In the genomic region with DNA sequence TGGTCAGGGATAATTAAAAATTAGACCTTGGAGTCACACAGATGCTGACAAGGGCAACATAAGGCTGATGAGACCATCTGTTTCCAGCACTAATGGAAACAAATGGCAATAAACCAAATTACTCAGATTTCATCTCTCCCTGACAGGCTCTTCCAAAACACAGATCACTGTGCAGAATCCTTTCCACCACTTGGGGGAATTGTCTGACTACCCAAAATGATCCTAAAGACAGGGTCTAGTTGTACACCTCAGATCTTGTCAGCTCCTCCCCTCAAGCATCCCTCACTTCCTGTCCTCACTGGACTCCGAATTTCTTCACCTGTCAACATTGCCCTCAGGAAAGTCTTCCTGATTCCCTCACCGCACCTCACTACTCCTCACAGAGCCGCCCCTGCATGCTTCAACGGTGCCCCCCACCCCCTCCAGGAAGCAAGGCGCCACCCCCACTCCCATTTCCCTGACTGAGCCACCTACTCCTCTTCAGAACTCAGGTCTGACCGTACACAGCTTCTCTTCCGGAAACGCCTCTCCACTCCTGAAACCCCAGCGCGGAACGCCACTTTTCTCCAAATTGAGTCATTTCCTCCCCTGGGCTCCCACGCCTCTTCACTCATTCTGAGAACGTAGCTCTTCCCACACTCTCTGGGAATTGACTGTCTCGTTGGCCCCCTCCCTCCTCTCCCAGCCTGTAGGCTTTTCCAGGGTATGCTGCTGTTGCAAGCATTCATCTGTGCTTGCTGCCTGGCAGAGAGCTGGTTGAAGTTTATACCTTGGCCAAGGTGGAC, we compare ENCODE assay signal across 8 mouse cellular contexts.
DNase-seq lines count a peak whose midpoint lies in the region.

No protein-coding gene starts in this region.

- peak; percentile 7 for DNase-seq in heart, postnatal 4 days
- no peak for DNase-seq in heart, adult 9 months (ENCODE audit: low spot score in 2 of 2)
- peak; percentile 8 for DNase-seq in thymus, postnatal 14 days
- DNase-seq in thymus, postnatal 10 days (ENCODE audit: low spot score in 2 of 2): no peak
- DNase-seq in left cerebral cortex, postnatal 14 days (ENCODE audit: low spot score in 2 of 2): peak; percentile 48 to 68
- DNase-seq in spleen, postnatal 36 days (ENCODE audit: low spot score in 2 of 2): no peak
- no peak for DNase-seq in urinary bladder, adult 2 months (ENCODE audit: low spot score)
- DNase-seq in heart, embryonic 10.5 days (ENCODE audit: low spot score): no peak

- no peaks in the 10 kb centered on the region for H3K27me3 ChIP-seq in heart, embryonic 10.5 days (ENCODE audit: insufficient read depth, poor library complexity, severe bottlenecking)

- H3K4me1 ChIP-seq in heart, embryonic 10.5 days: no peaks in the 10 kb centered on the region

- no peak overlapping the region for H3K27ac ChIP-seq in heart, embryonic 10.5 days

- no peaks in the 10 kb centered on the region for H3K36me3 ChIP-seq in heart, embryonic 10.5 days

- no peaks in the 10 kb centered on the region for H3K9me3 ChIP-seq in heart, embryonic 10.5 days

- 45% methylated on average over 14 of the region's 14 CpGs for WGBS in heart, embryonic 10.5 days

- intact Hi-C loops in left cerebral cortex, postnatal 14 days (cut with DNase I): no loop called here

- H3K4me3 ChIP-seq in heart, embryonic 10.5 days: no peak overlapping the region; the same call in 1 of the 2 replicates

Comparison
In these comparisons a context has a peak if more than half of its experiments do, and no peak if none do; other contexts are left out.
1. DNase-seq: peak in heart, postnatal 4 days (single experiment), thymus, postnatal 14 days (single experiment) and left cerebral cortex, postnatal 14 days (2 of 2); none in heart, adult 9 months (0 of 2), thymus, postnatal 10 days (0 of 2), spleen, postnatal 36 days (0 of 2), urinary bladder, adult 2 months (single experiment) and heart, embryonic 10.5 days (single experiment).